Mouse (Mus musculus): ENCODE results near the gene Tle3. TPM values are rescaled to one million over a fixed set of nuclear protein-coding genes. Genes with fewer than 3 reads are reported as not detected.

Tle3 gene
- polyA plus RNA-seq, 1 experiment from 2014 or later: 16.8 TPM

DNA sequence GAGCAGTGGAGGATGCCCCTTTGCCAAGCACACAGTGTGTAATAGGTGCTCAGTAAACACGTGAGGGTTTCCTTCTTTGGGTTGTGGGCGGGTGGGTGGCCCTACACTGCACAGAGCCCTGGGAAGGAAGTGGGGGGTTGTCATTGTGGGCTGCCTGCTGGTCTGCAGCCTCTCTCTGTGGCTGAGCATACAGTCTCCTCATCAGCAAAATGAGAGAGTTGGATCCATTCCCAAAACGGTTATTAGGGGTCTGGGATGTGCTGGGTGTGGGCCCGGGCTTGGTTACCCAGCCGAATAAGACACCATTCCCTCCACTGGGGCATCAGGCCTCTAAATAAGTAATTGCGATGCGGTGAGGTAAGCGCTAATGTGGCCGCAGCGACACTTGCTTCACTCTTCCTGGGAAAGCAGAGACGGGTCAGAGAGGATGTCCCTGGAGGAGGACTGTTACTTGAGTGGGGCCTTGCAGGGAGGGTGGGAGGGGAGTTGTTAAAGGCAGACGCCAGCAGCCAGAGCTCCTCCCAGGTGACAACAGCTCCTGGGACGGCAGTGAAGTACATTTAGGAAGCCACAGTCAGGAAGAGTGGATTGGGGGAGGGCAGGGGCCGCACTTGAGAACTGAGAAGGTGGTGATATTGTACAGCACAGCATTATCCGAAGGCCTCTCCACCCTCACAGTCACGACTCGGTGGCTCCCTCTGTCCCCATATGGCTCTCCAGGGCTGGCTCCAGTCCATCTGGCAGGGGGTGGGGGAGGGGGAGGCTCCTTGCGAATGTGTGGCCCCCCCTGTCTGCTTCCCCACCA lies 8.3 kb downstream of the Tle3 start:
- 46% methylated on average over 17 of the region's 18 CpGs for WGBS
- no peak for DNase-seq (ENCODE audit: low spot score)
- H3K36me3 ChIP-seq (ENCODE audit: control insufficient read depth, insufficient read depth, low read length): peaks cover 17% of the 10 kb centered on the region

DNA sequence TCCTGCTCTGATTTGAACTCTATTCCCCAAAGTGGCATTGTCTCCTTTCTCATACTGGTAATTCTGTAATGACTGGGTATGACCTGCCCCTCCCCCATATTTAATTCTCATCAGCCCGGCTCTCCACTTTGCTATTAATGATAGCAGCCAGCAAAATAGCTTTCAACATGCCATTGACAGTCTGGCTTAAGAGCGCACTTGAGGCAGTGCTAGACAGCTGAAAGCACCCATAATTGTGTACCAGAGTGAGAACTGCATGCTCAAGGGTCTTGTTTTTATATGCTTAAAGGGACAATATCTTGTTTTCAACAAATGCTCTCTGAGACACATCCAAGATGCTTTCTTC lies 8.9 kb downstream of the Tle3 start:
- Histone ChIP-seq H3K4me1 (replicated peaks; ENCODE audit: control insufficient read depth, insufficient read depth) (peaks cover 17% of the 10 kb centered on the region), H3K9me3 (ENCODE audit: control insufficient read depth, low read length) (no peaks in the 10 kb centered on the region), H3K36me3 (ENCODE audit: control insufficient read depth, insufficient read depth, low read length) (peaks cover 17% of the 10 kb centered on the region), H3K27ac (replicated peaks) (no peak overlapping the region), H3K27me3 (ENCODE audit: control insufficient read depth, insufficient read depth, low read length) (no peaks in the 10 kb centered on the region), H3K4me3 (ENCODE audit: low read depth, low read length) (no peak overlapping the region), H3K9ac (ENCODE audit: low read length) (no peak overlapping the region), H3K4me2 (replicated peaks; ENCODE audit: low read depth) (no peak overlapping the region)
- no peak for TF ChIP-seq CTCF (IDR thresholded peaks at IDR 0.05; ENCODE audit: low read depth)
- no peak for TF ChIP-seq EP300 (optimal IDR thresholded peaks at IDR 0.05)
- ATAC-seq (ENCODE audit: low FRiP score, low TSS enrichment): no peak
- no peak for DNase-seq (ENCODE audit: low spot score)
- WGBS: 65% methylated on average over 2 of the region's 2 CpGs

More for the DNA sequence above, 8.3 kb downstream of the Tle3 start:
- H3K9ac ChIP-seq (ENCODE audit: low read length): no peak overlapping the region
- H3K4me2 ChIP-seq (replicated peaks; ENCODE audit: low read depth): no peak overlapping the region
- no peaks in the 10 kb centered on the region for H3K9me3 ChIP-seq (ENCODE audit: control insufficient read depth, low read length)
- no peak for ATAC-seq (ENCODE audit: low FRiP score, low TSS enrichment)
- TF ChIP-seq EP300 (optimal IDR thresholded peaks at IDR 0.05) (no peak), CTCF (IDR thresholded peaks at IDR 0.05; ENCODE audit: low read depth) (no peak)
- peaks cover 17% of the 10 kb centered on the region for H3K4me1 ChIP-seq (replicated peaks; ENCODE audit: control insufficient read depth, insufficient read depth)
- no peaks in the 10 kb centered on the region for H3K27me3 ChIP-seq (ENCODE audit: control insufficient read depth, insufficient read depth, low read length)
- no peak overlapping the region for H3K4me3 ChIP-seq (ENCODE audit: low read depth, low read length)
- H3K27ac ChIP-seq (replicated peaks): no peak overlapping the region

DNA sequence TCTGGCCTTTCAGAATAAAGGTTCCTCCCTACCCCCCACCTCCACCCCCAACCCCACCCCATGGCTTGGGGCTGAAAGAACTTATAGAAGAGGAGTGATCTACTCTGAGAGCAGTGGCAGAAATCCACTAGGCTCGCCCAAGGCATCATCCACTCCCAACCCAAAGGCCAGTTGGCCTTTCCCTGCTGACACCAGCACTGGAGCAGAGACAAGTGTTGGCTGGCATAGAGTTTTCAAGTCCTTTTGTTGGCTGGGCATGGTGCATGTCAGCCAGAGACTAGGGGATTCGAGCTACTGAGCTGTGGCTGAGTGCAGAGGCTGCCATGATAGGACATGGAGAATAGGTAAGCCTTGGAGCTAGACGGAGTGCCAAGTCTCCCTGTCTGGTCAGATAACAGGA lies 9.3 kb downstream of the Tle3 start:
- DNase-seq (ENCODE audit: low spot score): no peak
- no peak overlapping the region for H3K27ac ChIP-seq (replicated peaks)
- peaks cover 18% of the 10 kb centered on the region for H3K36me3 ChIP-seq (ENCODE audit: control insufficient read depth, insufficient read depth, low read length)
- peaks cover 15% of the 10 kb centered on the region for H3K4me1 ChIP-seq (replicated peaks; ENCODE audit: control insufficient read depth, insufficient read depth)
- no peak for ATAC-seq (ENCODE audit: low FRiP score, low TSS enrichment)
- no peak overlapping the region for H3K4me2 ChIP-seq (replicated peaks; ENCODE audit: low read depth)
- no peaks in the 10 kb centered on the region for H3K9me3 ChIP-seq (ENCODE audit: control insufficient read depth, low read length)
- H3K27me3 ChIP-seq (ENCODE audit: control insufficient read depth, insufficient read depth, low read length): no peaks in the 10 kb centered on the region
- no peak overlapping the region for H3K9ac ChIP-seq (ENCODE audit: low read length)
- 85% methylated on average over 3 of the region's 3 CpGs for WGBS
- TF ChIP-seq EP300 (optimal IDR thresholded peaks at IDR 0.05) (no peak), CTCF (IDR thresholded peaks at IDR 0.05; ENCODE audit: low read depth) (no peak)
- H3K4me3 ChIP-seq (ENCODE audit: low read depth, low read length): no peak overlapping the region

DNA sequence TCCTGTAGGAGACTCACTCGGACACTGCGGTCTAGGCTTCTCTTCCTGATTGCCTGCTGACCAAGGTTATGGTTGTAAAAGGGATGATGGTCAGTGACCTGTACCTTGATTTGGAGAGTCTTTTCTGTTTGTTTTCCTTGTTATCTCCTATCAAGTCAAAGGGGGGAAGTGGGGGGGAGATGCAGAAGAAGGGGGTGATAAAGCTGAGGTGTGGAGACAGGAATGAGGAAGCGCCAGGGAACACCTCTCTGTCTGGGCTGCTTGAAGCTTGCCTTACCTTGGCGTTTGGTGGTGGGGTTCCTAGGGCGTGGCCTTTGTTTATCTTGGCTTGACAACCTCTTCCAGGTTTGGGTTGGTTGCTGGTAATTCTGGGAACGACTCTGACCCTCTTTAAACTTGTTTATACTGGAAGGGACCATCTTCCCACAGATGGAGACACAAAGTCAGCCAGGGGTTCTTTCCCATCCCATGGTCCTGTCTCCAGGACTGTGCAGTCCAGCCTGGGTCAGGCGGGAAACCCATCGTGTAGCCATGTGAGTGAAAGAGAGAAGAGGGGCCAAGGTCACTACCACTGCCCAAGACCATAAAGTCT lies 10.5 kb downstream of the Tle3 start:
- H3K4me2 ChIP-seq (replicated peaks; ENCODE audit: low read depth): no peak overlapping the region
- no peaks in the 10 kb centered on the region for H3K9me3 ChIP-seq (ENCODE audit: control insufficient read depth, low read length)
- WGBS: 51% methylated on average over 8 of the region's 8 CpGs
- DNase-seq (ENCODE audit: low spot score) (no peak), ATAC-seq (ENCODE audit: low FRiP score, low TSS enrichment) (no peak)
- no peak overlapping the region for H3K4me3 ChIP-seq (ENCODE audit: low read depth, low read length)
- peaks cover 8% of the 10 kb centered on the region; the same call in 1 of the 2 replicates for H3K4me1 ChIP-seq (replicated peaks; ENCODE audit: control insufficient read depth, insufficient read depth)
- H3K27ac ChIP-seq (replicated peaks): no peak overlapping the region
- no peak overlapping the region for H3K9ac ChIP-seq (ENCODE audit: low read length)
- no peaks in the 10 kb centered on the region for H3K27me3 ChIP-seq (ENCODE audit: control insufficient read depth, insufficient read depth, low read length)
- TF ChIP-seq EP300 (optimal IDR thresholded peaks at IDR 0.05) (no peak), CTCF (IDR thresholded peaks at IDR 0.05; ENCODE audit: low read depth) (no peak)
- peaks cover 19% of the 10 kb centered on the region for H3K36me3 ChIP-seq (ENCODE audit: control insufficient read depth, insufficient read depth, low read length)

DNA sequence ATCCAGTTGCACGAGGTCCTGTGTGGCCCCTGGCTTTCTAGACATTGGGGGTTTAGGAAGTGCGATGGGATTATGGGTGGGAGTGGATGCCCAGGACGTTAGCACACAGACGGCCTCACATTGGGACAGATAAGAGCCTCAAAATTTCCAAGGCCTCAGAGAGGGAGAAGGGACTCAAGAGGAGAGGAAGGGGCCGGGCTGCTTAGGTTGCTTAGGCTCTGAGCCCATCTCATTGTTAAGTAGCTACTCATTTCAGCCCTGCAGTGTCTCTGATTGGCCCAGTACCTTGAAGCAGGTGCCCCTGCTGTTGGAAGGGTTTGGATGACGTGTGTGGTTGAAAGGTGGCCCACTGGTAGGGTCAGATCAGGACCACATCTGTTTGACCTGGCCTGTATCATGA lies 11.9 kb downstream of the Tle3 start:
- Histone ChIP-seq H3K4me1 (replicated peaks; ENCODE audit: control insufficient read depth, insufficient read depth) (peaks cover 8% of the 10 kb centered on the region; the same call in 1 of the 2 replicates), H3K9me3 (ENCODE audit: control insufficient read depth, low read length) (no peaks in the 10 kb centered on the region), H3K9ac (ENCODE audit: low read length) (no peak overlapping the region), H3K36me3 (ENCODE audit: control insufficient read depth, insufficient read depth, low read length) (peaks cover 12% of the 10 kb centered on the region), H3K27me3 (ENCODE audit: control insufficient read depth, insufficient read depth, low read length) (no peaks in the 10 kb centered on the region), H3K4me3 (ENCODE audit: low read depth, low read length) (no peak overlapping the region), H3K27ac (replicated peaks) (no peak overlapping the region), H3K4me2 (replicated peaks; ENCODE audit: low read depth) (no peak overlapping the region)
- WGBS: 76% methylated on average over 6 of the region's 6 CpGs
- DNase-seq (ENCODE audit: low spot score) (no peak), ATAC-seq (ENCODE audit: low FRiP score, low TSS enrichment) (no peak)
- TF ChIP-seq CTCF (IDR thresholded peaks at IDR 0.05; ENCODE audit: low read depth) (no peak), EP300 (optimal IDR thresholded peaks at IDR 0.05) (no peak)
